Mouse (Mus musculus) embryonic fibroblast, embryonic 13.5 days (primary cell): ENCODE measurements around the gene Cdk14. TPM values are rescaled to one million over a fixed set of nuclear protein-coding genes. Genes with fewer than 3 reads are reported as not detected.
A peak's percentile ranks its signal among the peaks of the same experiment; 100 is the strongest.

ENCODE experiments used
- H3K27ac ChIP-seq: 2 replicates; pipeline ENCODE4 v1.5.1; 2012; ENCODE audit warnings: low read length, control low read depth, inconsistent platforms; ENCODE audit not compliant: insufficient read depth
- H3K4me1 ChIP-seq: 2 replicates; pipeline ENCODE4 v1.6.1; 2011; ENCODE audit warnings: low read length; ENCODE audit not compliant: control insufficient read depth, insufficient read depth
- H3K4me3 ChIP-seq: 2 replicates; pipeline ENCODE4 v1.5.1; 2011; ENCODE audit warnings: mild to moderate bottlenecking, control low read depth, low read length; ENCODE audit not compliant: insufficient read depth
- CTCF ChIP-seq: IDR thresholded peaks from 2 replicates; pipeline ENCODE4 v1.5.1; 2011; ENCODE audit warnings: mild to moderate bottlenecking, control low read depth, low read length, moderate library complexity, borderline replicate concordance; ENCODE audit not compliant: insufficient read depth
- POLR2A ChIP-seq: IDR thresholded peaks from 2 replicates; pipeline ENCODE4 v1.6.1; 2011; ENCODE audit warnings: low read depth, mild to moderate bottlenecking, control low read depth, low read length, moderate library complexity
- polyA plus RNA-seq: library from polyadenylated mRNA; stranded (reverse); fragments of >200 nt; gene quantifications from 2 replicates; pipeline ENCODE4 v1.2.4, GENCODE M21; 2011; ENCODE audit warnings: low read depth; ENCODE audit not compliant: missing spikeins, insufficient read length

Gene Cdk14
- polyA plus RNA-seq, 1 experiment: 50.0 TPM

DNA sequence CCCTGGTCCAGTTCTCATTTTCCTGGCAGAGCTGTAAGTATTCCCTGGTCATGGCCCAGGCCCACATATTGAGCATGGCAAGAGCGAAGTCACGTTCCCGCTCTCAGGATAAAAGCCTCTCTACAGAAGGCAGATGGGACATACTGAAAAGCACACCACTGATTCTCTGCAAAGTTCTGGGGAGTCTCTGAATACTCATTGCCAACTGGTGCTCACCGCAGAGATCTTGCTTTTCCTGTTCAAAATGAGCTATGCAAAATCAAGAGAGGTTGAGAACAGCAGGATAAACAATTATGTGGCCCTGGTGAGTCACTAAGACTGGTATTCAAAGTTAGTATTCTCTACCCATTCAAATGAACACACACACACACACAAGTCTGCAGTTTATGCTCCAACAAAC lies 212.1 kb downstream of the Cdk14 start:
- Histone ChIP-seq H3K27ac (no peak overlapping the region), H3K4me3 (no peak overlapping the region)
- TF ChIP-seq POLR2A (no peak), CTCF (no peak)

GRCm38 (mm10) chr5:5206012-5206411 lies 214.1 kb downstream of the Cdk14 start:
- Histone ChIP-seq H3K4me1 (peaks cover 7% of the 10 kb centered on the region), H3K4me3 (no peak overlapping the region), H3K27ac (no peak overlapping the region)
- TF ChIP-seq POLR2A: no peak

More for the DNA sequence above, 212.1 kb downstream of the Cdk14 start:
- H3K4me1 ChIP-seq: peaks cover 7% of the 10 kb centered on the region

- H3K4me3 ChIP-seq: no peak overlapping the region
- TF ChIP-seq CTCF: no peak
- TF ChIP-seq POLR2A: no peak
Observed at GRCm38 (mm10) chr5:5194562-5195221, 225.4 kb downstream of the Cdk14 start.

DNA sequence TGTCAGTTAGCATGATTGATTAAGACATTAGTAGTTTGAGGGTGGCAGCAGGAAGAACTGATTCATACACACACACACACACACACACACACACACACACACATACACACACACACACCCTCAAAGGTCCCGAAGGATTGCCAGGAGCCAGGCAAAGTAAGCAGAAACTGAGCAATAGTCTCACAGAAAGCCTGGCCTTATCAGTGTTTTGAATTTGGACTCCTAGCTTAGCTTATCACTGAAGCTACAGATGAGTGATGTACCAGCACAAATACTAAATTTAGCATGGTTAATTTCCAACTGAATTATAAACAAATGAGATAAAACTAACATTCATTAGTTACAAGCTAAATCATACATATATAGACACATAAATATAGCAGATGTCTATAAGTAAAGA lies 230.5 kb downstream of the Cdk14 start:
- H3K27ac ChIP-seq: no peak overlapping the region
- H3K4me3 ChIP-seq: no peak overlapping the region
- H3K4me1 ChIP-seq: no peaks in the 10 kb centered on the region
- TF ChIP-seq CTCF (no peak), POLR2A (no peak)

More at GRCm38 (mm10) chr5:5194562-5195221, 225.4 kb downstream of the Cdk14 start:
- H3K27ac ChIP-seq: no peak overlapping the region
- H3K4me1 ChIP-seq: no peaks in the 10 kb centered on the region

- no peak overlapping the region for H3K27ac ChIP-seq
- no peak for TF ChIP-seq POLR2A
- no peak for TF ChIP-seq CTCF
- H3K4me1 ChIP-seq: peaks cover 3% of the 10 kb centered on the region; the same call in 1 of the 2 replicates
Observed at GRCm38 (mm10) chr5:5185987-5186742, 233.9 kb downstream of the Cdk14 start.

GRCm38 (mm10) chr5:5185521-5185920 lies 234.6 kb downstream of the Cdk14 start:
- H3K4me3 ChIP-seq: no peak overlapping the region

More at GRCm38 (mm10) chr5:5185987-5186742, 233.9 kb downstream of the Cdk14 start:
- H3K4me3 ChIP-seq: no peak overlapping the region

GRCm38 (mm10) chr5:5180711-5181110 lies 239.4 kb downstream of the Cdk14 start:
- H3K4me3 ChIP-seq: no peak overlapping the region
- peaks cover 10% of the 10 kb centered on the region; the same call in 1 of the 2 replicates for H3K4me1 ChIP-seq
- H3K27ac ChIP-seq: peak overlapping the region; percentile 98
- TF ChIP-seq POLR2A (no peak), CTCF (no peak)

More at GRCm38 (mm10) chr5:5185521-5185920, 234.6 kb downstream of the Cdk14 start:
- Histone ChIP-seq H3K4me1 (peaks cover 3% of the 10 kb centered on the region; the same call in 1 of the 2 replicates), H3K27ac (no peak overlapping the region)
- TF ChIP-seq POLR2A (no peak), CTCF (no peak)

DNA sequence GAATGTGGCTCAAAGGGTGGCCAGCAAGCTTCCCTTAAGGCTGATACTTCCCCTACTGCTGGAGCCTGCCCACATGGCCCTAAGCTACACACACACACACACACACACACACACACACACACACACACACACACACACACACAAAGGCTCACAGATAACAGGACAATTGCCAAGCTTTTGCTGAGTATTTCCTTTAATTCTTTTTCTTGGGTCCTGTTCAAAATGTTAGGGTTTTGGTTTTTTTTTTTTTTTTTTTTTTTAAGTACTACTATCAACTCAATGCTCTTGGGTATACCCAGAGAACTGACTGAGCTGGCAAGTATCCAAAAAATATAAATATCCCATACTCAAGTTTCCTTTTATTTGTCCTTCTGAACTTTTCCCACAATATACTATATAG lies 239.8 kb downstream of the Cdk14 start:
- Histone ChIP-seq H3K4me3 (no peak overlapping the region), H3K4me1 (peaks cover 10% of the 10 kb centered on the region; the same call in 1 of the 2 replicates), H3K27ac (peak overlapping the region; percentile 58)
- no peak for TF ChIP-seq POLR2A
- TF ChIP-seq CTCF: no peak

GRCm38 (mm10) chr5:5176052-5176451 lies 244.1 kb downstream of the Cdk14 start:
- no peak overlapping the region for H3K4me3 ChIP-seq
- H3K4me1 ChIP-seq: peaks cover 10% of the 10 kb centered on the region; the same call in 1 of the 2 replicates
- TF ChIP-seq CTCF (no peak), POLR2A (no peak)
- 0 out of 2 replicates have a peak overlapping the region, but pooled peaks have one; percentile 6 for H3K27ac ChIP-seq

- Histone ChIP-seq H3K4me1 (peaks cover 10% of the 10 kb centered on the region; the same call in 1 of the 2 replicates), H3K4me3 (no peak overlapping the region), H3K27ac (0 out of 2 replicates have a peak overlapping the region, but pooled peaks have one; percentile 6)
- TF ChIP-seq POLR2A (no peak), CTCF (no peak)
Observed at GRCm38 (mm10) chr5:5175611-5176010, 244.5 kb downstream of the Cdk14 start.
